Mouse (Mus musculus): ENCODE measurements around the gene Taldo1. TPM values are rescaled to one million over a fixed set of nuclear protein-coding genes. Genes with fewer than 3 reads are reported as not detected.

Taldo1 gene
- total and polyA plus RNA-seq, 2 experiments from 2014 or later, result 156 to 252 TPM

GRCm38 (mm10) chr7:141355626-141356326 lies 36.2 kb upstream of the Taldo1 start:
- Histone ChIP-seq H3K27ac (peak overlapping the region; percentile 32; the same call in 1 of the 2 replicates), H3K36me3 (ENCODE audit: insufficient read depth, low read length) (no peaks in the 10 kb centered on the region), H3K4me1 (ENCODE audit: insufficient read depth, low read length) (peaks cover 13% of the 10 kb centered on the region), H3K9ac (replicated peaks; ENCODE audit: low read length) (no peak overlapping the region), H3K27me3 (ENCODE audit: insufficient read depth, low read length) (no peaks in the 10 kb centered on the region), H3K4me3 (ENCODE audit: low read length) (no peak overlapping the region), H3K4me2 (ENCODE audit: low read depth, low read length) (no peak overlapping the region), H3K9me3 (ENCODE audit: low read length) (no peaks in the 10 kb centered on the region)
- 32% methylated on average over 12 of the region's 12 CpGs for WGBS
- TF ChIP-seq CTCF (IDR thresholded peaks at IDR 0.05; ENCODE audit: low read depth), result peak; percentile 58
- peak; percentile 58 for ATAC-seq
- DNase-seq (ENCODE audit: low spot score), result peak; percentile 57

GRCm38 (mm10) chr7:141356971-141357370 lies 35.0 kb upstream of the Taldo1 start:
- no peak overlapping the region for H3K27ac ChIP-seq
- H3K27me3 ChIP-seq (ENCODE audit: insufficient read depth, low read length), result no peaks in the 10 kb centered on the region
- no peak for DNase-seq (ENCODE audit: low spot score)
- no peak overlapping the region for H3K9ac ChIP-seq (replicated peaks; ENCODE audit: low read length)
- 69% methylated on average over 14 of the region's 14 CpGs for WGBS
- H3K9me3 ChIP-seq (ENCODE audit: low read length), result no peaks in the 10 kb centered on the region
- H3K36me3 ChIP-seq (ENCODE audit: insufficient read depth, low read length), result no peaks in the 10 kb centered on the region
- peaks cover 13% of the 10 kb centered on the region for H3K4me1 ChIP-seq (ENCODE audit: insufficient read depth, low read length)
- H3K4me3 ChIP-seq (ENCODE audit: low read length), result no peak overlapping the region
- no peak for TF ChIP-seq CTCF (IDR thresholded peaks at IDR 0.05; ENCODE audit: low read depth)
- no peak overlapping the region for H3K4me2 ChIP-seq (ENCODE audit: low read depth, low read length)
- no peak for ATAC-seq

- no peaks in the 10 kb centered on the region for H3K4me1 ChIP-seq (ENCODE audit: insufficient read depth, low read length)
- ATAC-seq (no peak), DNase-seq (ENCODE audit: low spot score) (peak; percentile 8)
- H3K4me3 ChIP-seq (ENCODE audit: low read length), result no peak overlapping the region
- no peak overlapping the region for H3K9ac ChIP-seq (replicated peaks; ENCODE audit: low read length)
- 20% methylated on average over 24 of the region's 24 CpGs for WGBS
- no peak for TF ChIP-seq CTCF (IDR thresholded peaks at IDR 0.05; ENCODE audit: low read depth)
- no peak overlapping the region for H3K4me2 ChIP-seq (ENCODE audit: low read depth, low read length)
- H3K9me3 ChIP-seq (ENCODE audit: low read length), result no peaks in the 10 kb centered on the region
- no peaks in the 10 kb centered on the region for H3K27me3 ChIP-seq (ENCODE audit: insufficient read depth, low read length)
- H3K36me3 ChIP-seq (ENCODE audit: insufficient read depth, low read length), result no peaks in the 10 kb centered on the region
- no peak overlapping the region for H3K27ac ChIP-seq
These were observed 30.5 kb upstream of the Taldo1 start for GRCm38 (mm10) chr7:141361510-141361909.

GRCm38 (mm10) chr7:141363106-141363751 lies 28.8 kb upstream of the Taldo1 start:
- no peak overlapping the region for H3K4me2 ChIP-seq (ENCODE audit: low read depth, low read length)
- H3K4me1 ChIP-seq (ENCODE audit: insufficient read depth, low read length), result no peaks in the 10 kb centered on the region
- DNase-seq (ENCODE audit: low spot score), result peak; percentile 90
- H3K27ac ChIP-seq, result no peak overlapping the region
- peak; percentile 87 for TF ChIP-seq CTCF (IDR thresholded peaks at IDR 0.05; ENCODE audit: low read depth)
- no peaks in the 10 kb centered on the region for H3K9me3 ChIP-seq (ENCODE audit: low read length)
- no peak overlapping the region for H3K4me3 ChIP-seq (ENCODE audit: low read length)
- no peak overlapping the region for H3K9ac ChIP-seq (replicated peaks; ENCODE audit: low read length)
- H3K27me3 ChIP-seq (ENCODE audit: insufficient read depth, low read length), result no peaks in the 10 kb centered on the region
- H3K36me3 ChIP-seq (ENCODE audit: insufficient read depth, low read length), result no peaks in the 10 kb centered on the region
- peak; percentile 80 for ATAC-seq
- 58% methylated on average over 4 of the region's 4 CpGs for WGBS

GRCm38 (mm10) chr7:141363752-141364125 lies 28.3 kb upstream of the Taldo1 start:
- Histone ChIP-seq H3K9me3 (ENCODE audit: low read length) (no peaks in the 10 kb centered on the region), H3K4me1 (ENCODE audit: insufficient read depth, low read length) (no peaks in the 10 kb centered on the region), H3K4me2 (ENCODE audit: low read depth, low read length) (no peak overlapping the region), H3K27ac (no peak overlapping the region), H3K36me3 (ENCODE audit: insufficient read depth, low read length) (no peaks in the 10 kb centered on the region), H3K9ac (replicated peaks; ENCODE audit: low read length) (no peak overlapping the region), H3K4me3 (ENCODE audit: low read length) (no peak overlapping the region), H3K27me3 (ENCODE audit: insufficient read depth, low read length) (no peaks in the 10 kb centered on the region)
- no peak for TF ChIP-seq CTCF (IDR thresholded peaks at IDR 0.05; ENCODE audit: low read depth)
- 63% methylated on average over 2 of the region's 2 CpGs for WGBS
- ATAC-seq (peak; percentile 28), DNase-seq (ENCODE audit: low spot score) (no peak)

- Histone ChIP-seq H3K4me1 (ENCODE audit: insufficient read depth, low read length) (no peaks in the 10 kb centered on the region), H3K4me2 (ENCODE audit: low read depth, low read length) (no peak overlapping the region), H3K4me3 (ENCODE audit: low read length) (no peak overlapping the region), H3K9me3 (ENCODE audit: low read length) (no peaks in the 10 kb centered on the region), H3K27me3 (ENCODE audit: insufficient read depth, low read length) (no peaks in the 10 kb centered on the region), H3K27ac (no peak overlapping the region), H3K9ac (replicated peaks; ENCODE audit: low read length) (no peak overlapping the region), H3K36me3 (ENCODE audit: insufficient read depth, low read length) (no peaks in the 10 kb centered on the region)
- DNase-seq (ENCODE audit: low spot score) (no peak), ATAC-seq (no peak)
- WGBS, result 81% methylated on average over 5 of the region's 5 CpGs
- no peak for TF ChIP-seq CTCF (IDR thresholded peaks at IDR 0.05; ENCODE audit: low read depth)
These were observed 27.5 kb upstream of the Taldo1 start for GRCm38 (mm10) chr7:141364349-141365048.

Measured in hindbrain, postnatal 0 days (tissue).